Mouse (Mus musculus): ENCODE data around the gene Ppp1r9b.

Gene Ppp1r9b

DNA sequence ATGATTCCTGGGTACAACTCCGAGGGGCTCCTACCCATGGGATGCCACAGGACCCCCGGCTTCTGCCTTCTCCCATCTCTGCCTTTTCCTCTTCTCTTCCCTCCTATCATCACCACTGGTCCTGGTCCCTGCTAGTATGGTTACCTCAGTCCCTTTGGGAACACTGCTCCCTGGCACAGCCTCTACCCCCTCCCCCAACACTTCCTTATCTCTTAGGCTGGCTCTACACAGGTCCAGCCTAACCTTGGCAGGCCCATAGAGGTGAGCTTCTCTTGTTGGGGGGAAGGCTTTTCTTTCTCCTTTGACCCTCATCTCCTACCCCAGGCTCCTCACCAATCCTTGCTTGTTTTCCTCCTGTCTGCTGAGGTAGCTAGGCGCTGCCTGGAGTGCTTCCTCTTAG lies 24.6 kb downstream of the Ppp1r9b start:
- in situ Hi-C loops (cut with MboI, MseI): no loop called here

DNA sequence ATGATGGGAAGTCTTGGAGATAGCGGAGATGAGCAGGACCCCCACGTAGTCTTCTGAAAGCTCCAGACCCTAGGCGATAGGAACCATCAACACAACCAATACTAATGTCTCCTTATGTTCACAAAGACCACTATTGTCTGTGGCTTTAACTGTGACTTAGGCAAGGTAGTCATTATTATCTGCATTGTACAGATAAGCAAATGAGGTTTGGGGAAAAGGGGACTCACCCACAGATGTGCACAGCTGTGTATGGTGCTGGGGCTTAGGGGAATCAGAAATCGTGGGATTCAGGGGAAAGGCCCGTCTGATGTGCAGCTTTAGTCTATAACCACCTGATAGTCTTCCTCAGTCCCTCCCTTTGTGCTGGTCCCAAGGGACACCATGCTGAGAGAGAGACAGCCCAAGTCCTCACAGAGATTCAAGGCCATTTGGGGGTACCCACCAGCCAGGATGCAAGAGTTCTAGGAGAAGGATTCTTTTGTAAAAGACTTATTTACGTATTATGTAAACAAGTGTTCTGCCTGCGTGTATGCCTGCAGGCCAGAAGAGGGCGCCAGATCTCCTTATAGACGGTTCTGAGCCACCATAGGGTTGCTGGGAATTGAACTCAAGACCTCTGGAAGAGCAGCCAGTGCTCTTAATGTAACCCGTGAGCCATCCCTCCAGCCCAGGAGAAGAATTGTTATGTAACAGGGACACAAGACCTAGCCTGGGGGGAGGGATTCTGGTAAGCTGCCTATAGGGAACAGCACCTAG lies 31.6 kb downstream of the Ppp1r9b start:
- in situ Hi-C loops (cut with MboI, MseI): no loop called here

DNA sequence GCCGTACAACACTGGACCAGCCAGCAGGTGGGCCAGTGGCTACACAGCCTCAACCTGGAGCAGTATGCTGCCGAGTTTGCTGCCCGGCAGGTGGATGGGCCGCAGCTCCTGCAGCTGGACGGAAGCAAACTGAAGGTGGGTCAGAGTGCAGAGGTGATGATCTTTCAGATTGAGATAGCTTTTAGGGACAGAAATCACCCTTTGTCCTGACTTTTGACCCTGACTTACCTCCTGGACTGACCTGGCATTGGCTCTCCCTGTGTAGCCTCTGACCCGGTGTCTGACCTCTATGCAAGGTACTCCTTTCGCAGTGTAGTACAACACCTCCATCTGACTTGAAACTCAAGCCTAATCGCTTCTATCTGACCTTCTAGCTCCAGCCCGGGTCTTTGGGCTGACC lies 32.6 kb downstream of the Ppp1r9b start:
- in situ Hi-C loops (cut with MboI, MseI): no loop called here

DNA sequence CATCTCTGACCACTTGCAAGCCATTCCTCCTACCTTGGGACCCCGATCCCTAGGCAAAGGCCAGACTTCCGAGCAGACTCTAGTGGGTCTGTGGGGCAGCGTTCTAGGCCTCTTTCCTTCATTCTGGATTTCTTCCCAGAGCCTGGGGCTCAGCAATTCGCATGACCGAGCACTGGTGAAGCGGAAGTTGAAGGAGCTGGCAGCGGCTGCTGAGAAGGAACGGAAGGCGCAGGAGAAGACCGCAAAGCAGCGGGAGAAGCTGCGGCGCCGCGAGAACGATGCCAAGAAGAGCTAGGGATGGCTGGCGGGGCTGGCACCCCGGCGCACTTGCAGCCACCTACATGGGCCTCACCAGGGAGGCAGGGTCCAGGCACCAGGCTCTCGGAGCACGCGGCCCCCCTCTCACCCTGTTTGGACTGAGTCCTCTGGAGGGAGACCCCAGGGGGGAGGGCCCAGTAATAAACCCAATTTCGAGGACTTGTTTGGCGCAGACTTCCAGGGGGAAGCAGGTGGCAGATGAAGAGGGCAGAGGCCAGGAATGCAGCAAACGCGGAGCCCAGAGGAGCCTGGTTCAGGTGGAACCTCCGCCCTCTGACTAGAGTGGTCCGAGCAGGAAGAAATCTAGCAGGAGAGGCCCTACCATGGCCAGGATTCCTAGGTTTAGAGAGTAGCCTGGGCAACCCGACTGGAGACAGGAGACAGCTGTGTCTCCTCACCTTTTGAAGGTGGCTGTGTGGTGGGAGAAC lies 33.8 kb downstream of the Ppp1r9b start:
- in situ Hi-C loops (cut with MboI, MseI): no loop called here

DNA sequence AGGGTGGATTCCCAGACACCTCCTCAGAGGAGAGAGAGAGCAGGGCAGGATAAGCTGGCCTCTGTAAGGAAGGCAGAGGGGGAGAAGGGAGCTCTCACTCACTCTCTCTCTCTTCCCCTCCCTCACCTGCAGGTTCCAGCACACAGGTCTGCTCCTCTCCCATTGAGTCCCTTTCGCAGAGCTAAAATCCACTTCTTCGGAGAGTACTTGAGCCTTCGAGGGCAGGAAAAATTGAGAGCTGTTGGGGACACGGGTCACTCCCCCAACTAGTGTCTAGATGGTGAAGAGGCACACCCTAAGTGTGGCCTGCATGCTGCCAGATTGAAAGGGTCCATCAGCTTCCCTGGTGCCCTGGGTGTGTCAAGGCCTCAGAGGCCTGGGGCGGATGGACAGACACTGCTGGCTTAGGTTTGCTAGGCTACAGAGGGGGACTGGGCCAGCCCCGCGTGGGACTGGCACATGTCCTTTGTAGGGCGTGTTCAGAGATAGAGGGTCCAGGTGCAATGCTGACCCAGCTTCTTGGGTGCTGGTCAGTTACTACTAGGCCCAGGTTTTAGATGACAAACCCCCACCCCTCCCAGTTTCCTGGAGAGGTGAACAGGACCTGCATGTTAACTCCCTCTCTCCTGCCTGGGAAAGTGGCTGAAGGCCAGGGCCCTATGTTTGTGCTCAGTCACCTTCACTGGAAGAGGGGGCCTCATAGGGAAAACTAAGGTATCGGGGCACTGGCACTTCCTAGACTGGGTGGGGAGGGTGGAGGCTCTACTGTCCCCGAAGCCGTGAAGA lies 34.6 kb downstream of the Ppp1r9b start:
- in situ Hi-C loops (cut with MboI, MseI): no loop called here

DNA sequence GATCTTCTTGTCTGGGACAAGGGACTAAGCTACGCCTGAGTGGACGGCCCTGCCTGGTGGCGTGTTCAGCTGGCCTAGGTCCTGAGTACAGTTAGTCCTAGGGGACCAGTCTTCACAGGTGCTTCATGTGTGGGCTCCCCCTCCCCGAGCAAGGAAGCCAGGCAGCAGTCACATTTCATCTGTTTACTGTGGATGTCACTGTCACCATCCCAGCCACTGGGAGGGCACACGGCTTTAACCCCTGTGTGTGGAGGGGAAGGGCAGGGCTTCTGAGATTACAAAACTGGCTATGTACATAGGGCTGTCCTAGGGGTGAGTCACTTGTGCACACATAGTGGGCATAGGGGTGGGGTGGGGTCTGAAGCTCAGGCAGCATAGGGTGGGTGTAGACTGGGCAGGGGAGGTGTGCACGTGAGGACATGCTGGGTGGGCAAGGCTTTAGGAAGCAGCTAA lies 35.3 kb downstream of the Ppp1r9b start:
- in situ Hi-C loops (cut with MboI, MseI): no loop called here

DNA sequence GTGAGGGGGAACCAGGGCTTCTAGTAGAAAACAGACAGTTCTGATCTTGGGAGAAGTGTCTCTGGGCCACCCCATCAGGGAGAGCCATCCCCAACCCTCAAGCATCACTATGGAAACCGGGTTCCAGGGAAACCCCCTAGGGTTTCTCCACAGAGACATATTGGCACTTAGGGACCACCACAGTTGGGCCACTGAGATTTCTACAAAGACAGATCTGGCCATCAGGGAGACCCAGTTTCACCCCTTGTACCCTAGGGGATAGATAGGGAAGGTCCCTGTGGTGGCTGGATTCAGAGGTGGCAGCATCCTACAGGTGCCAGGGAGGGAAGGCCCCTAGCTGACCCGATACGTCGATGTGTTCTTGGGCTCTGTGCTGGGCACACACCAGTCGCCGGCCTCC lies 36.0 kb downstream of the Ppp1r9b start:
- in situ Hi-C loops (cut with MboI, MseI): no loop called here

GRCm38 (mm10) chr11:95027850-95028470 lies 37.1 kb downstream of the Ppp1r9b start:
- in situ Hi-C loops (cut with MboI, MseI): no loop called here

DNA sequence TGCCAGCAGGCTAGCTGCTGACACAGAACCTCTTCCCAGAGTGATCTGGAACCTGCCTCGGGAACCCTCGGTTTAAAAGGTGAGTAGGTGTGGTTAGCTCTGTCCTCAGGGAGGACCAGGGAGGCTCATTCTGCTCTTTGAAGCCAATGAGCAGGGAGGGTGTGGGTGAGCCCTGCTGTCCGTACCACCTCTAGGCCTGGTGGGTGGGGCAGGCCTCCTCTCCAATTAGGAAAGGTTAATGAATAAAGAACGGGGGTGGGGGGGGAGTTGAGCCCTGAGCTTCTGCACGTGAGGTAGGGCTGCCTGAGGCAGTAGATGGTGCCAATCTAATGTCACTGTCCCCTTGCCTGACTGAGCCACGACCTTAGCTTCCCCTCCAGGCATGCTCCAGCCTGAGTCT lies 42.1 kb downstream of the Ppp1r9b start:
- in situ Hi-C loops (cut with MboI, MseI): no loop called here

DNA sequence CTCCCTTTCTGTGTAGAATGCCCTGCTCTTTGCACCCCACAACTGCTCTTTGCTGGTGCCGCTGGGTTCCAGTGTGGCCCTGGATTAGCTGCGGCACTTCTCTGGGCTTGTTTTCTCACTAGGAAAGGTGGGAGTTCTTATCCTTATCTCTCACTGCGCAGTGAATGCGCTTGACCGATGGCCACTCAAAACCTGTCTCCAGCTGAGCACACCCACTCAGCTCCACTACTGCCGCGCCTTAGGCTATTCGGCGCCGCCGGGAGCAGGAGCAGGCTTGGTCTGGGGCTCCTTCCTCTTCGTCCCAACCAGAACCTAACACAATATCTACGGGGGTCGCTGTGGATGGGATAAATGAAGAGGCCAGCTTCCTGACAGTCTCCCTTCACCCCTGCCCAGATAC lies 42.8 kb downstream of the Ppp1r9b start:
- in situ Hi-C loops (cut with MboI, MseI): no loop called here

- in situ Hi-C loops (cut with MboI, MseI): no loop called here
These were observed 44.1 kb downstream of the Ppp1r9b start for GRCm38 (mm10) chr11:95034902-95035301.

GRCm38 (mm10) chr11:95036521-95036920 lies 45.7 kb downstream of the Ppp1r9b start:
- in situ Hi-C loops (cut with MboI, MseI): no loop called here

GRCm38 (mm10) chr11:95037306-95037705 lies 46.5 kb downstream of the Ppp1r9b start:
- in situ Hi-C loops (cut with MboI, MseI): no loop called here

DNA sequence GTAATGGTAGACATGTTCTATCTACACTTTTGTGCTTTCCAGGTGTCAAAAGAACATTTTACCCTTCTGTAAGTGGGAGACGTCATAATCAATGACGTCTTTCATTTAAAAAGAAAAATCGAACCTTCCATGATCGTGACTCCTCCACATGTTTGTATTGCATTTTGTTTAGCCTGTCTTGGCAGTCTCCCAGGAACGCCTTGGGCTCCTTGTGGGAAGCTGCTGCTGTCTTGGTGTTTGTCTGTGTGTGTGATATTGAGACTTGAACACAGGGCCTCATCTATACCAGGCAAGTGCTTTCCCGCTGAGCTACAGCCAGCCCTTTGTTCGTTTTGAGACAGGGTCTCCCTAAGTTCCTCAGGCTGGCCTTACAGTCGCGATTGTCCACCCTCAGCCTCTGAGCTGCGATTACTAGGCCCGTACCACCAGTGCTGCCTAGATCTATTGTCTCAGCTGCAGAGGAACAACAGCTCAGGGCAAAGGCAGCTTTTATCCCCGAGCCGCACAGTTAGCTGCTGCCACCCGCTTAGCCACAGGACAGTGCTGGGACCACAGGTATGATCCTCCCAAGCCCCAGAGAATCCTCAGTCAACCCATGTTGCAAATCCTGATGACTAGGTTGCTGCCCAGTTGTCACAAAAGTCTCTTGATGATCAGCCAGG lies 47.5 kb downstream of the Ppp1r9b start:
- in situ Hi-C loops (cut with MboI, MseI): no loop called here

- in situ Hi-C loops (cut with MboI, MseI): no loop called here
These were observed 48.2 kb downstream of the Ppp1r9b start for GRCm38 (mm10) chr11:95038818-95039655.

DNA sequence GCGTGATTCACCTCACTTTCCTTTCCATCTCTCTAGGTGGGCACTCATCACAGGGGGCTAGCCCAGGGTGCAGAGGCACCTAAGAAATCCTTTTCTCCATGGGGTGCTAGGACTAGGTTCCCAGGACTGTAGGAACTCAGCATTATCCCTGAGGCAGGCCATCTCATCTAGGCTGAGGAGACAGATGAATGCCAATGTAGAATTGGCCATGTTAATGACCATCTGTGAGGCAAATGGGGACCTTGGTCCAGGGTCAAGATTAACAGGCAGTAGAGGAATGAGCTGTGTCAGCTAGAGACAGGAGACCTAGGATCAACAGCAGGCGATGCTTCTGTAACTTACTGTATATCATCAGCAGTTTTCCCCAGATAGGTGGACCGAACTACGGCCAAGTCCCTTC lies 48.9 kb downstream of the Ppp1r9b start:
- in situ Hi-C loops (cut with MboI, MseI): loop anchor here (5.0 kb wide), 1 partner anchor 68 kb away; no protein-coding TSS in a partner anchor

DNA sequence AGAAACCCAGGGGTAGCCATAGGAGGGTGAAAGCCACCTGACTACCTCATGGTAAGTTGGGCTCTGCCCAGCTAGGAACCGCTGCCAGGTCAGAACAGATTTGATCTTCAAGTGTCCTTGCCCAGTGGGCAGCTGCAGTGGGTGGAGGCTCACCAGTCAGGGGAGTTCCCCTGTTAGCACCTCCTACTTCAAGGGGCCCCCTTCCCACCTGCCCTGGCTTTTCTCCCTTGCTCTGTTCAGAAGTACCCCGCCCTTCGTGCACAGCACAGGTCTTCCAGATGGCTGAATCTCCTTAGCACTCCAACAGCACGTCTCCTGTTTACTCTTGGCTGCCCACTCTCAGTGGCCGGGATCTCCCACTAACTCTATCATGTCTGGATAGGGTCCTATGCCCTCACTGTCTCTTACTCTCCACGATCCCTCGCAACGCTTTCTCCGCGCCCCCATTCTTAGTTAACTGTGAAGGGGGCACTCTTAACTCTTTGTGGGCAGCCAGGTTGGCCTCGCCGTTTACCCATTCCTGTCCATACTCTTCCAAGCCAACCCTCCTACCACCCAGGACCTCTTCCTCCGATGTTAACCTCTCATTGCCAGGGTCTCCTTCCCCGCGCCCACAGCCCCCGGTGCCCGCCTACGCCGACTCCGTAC lies 49.8 kb downstream of the Ppp1r9b start:
- in situ Hi-C loops (cut with MboI, MseI): loop anchor here (5.0 kb wide), 1 partner anchor 67 kb away; no protein-coding TSS in a partner anchor

- in situ Hi-C loops (cut with MboI, MseI): loop anchor here (5.0 kb wide), 1 partner anchor 66 kb away; no protein-coding TSS in a partner anchor
These were observed 50.3 kb downstream of the Ppp1r9b start, which contains the start of gene Pdk2 for GRCm38 (mm10) chr11:95041139-95041609. Gene Pdk2 (minus strand): TSS chr11:95041354.

DNA sequence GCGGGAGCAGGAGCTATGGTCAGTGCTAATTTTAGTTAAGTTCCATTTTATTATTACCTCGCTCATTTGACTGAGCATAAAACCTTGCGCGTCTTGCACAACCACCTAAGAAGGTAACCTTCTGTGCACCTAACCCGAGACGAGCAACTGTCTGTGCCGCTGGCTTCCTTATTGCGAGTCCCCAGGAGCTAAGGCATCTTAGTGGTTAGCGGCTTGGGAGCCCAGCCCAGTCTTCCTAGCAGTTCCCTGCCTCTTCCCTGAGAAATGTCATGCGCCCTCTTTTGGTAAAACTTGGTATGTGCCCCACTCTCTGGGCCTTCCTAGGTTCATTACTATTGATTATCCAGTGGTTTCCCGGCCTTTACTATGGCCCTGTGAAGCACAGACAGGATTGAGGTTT lies 51.3 kb downstream of the Ppp1r9b start:
- in situ Hi-C loops (cut with MboI, MseI): loop anchor here (5.0 kb wide), 1 partner anchor 65 kb away; no protein-coding TSS in a partner anchor
